Comparison of ENCODE assay signal across 15 mouse cellular contexts in the genomic region with DNA sequence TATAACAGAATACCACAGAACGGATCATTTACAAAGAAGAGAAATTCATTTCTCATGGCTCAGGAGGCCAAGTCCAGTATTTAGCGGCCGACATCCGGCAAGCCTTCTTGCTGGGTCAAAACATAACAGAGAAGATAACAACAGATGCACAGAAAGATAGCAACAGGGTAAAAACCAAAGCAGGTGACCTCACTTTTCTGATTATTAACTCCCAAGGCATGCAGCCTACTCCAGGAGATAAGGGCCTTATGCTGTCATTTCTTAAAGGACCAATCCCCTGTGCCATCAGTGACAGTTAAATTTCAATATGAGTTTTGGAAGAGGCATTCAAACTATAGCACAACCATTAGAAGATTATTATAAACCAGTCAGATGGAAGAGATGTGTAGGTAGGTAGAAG.
"Had no signal": no experiment of that assay in that cellular context is flagged by ENCODE, and none has a peak within 500 bp of the region (broad histone marks: within the 10 kb centered on the region; RNA-seq: fewer than 3 reads in every experiment).

No protein-coding gene starts in this region.

- H3K4me1 ChIP-seq: lung, embryonic 15.5 days; midbrain, embryonic 13.5 days; midbrain, embryonic 15.5 days; neural tube, embryonic 12.5 days; stomach, embryonic 15.5 days had no signal

- DNase-seq: liver, postnatal 0 days; lung, adult 2 months; lung, postnatal 14 days; lung, postnatal 36 days; right cerebral cortex, postnatal 14 days; thymus, adult 2 months; thymus, postnatal 25 days; thymus, postnatal 4 days had no signal

- H3K36me3 ChIP-seq: liver, embryonic 15.5 days; lung, embryonic 15.5 days; midbrain, embryonic 13.5 days; midbrain, embryonic 15.5 days; neural tube, embryonic 12.5 days; stomach, embryonic 15.5 days had no signal

- H3K9me3 ChIP-seq: liver, embryonic 15.5 days; lung, embryonic 15.5 days; midbrain, embryonic 13.5 days; midbrain, embryonic 15.5 days; neural tube, embryonic 12.5 days; stomach, embryonic 15.5 days had no signal

- H3K27me3 ChIP-seq: liver, embryonic 15.5 days; lung, embryonic 15.5 days; midbrain, embryonic 13.5 days; midbrain, embryonic 15.5 days; neural tube, embryonic 12.5 days; stomach, embryonic 15.5 days had no signal

- ATAC-seq: liver, postnatal 0 days; lung, postnatal 0 days; midbrain, embryonic 13.5 days; midbrain, embryonic 15.5 days had no signal

- H3K4me3 ChIP-seq: liver, embryonic 15.5 days; lung, embryonic 15.5 days; midbrain, embryonic 13.5 days; midbrain, embryonic 15.5 days; neural tube, embryonic 12.5 days; stomach, embryonic 15.5 days had no signal
